Mouse (Mus musculus): Measurements from ENCODE around the gene Lgals2. TPM values are rescaled to one million over a fixed set of nuclear protein-coding genes. Genes with fewer than 3 reads are reported as not detected.
A peak's percentile ranks its signal among the peaks of the same experiment; 100 is the strongest.

Gene Lgals2
- polyA plus RNA-seq, 1 experiment from 2014 or later = 30.0 TPM

GRCm38 (mm10) chr15:78845867-78846266 lies 9.5 kb downstream of the Lgals2 start:
- no peak for ATAC-seq (ENCODE audit: insufficient number of reproducible peaks, insufficient read depth, low FRiP score, low read depth)
- Histone ChIP-seq H3K36me3 (ENCODE audit: control insufficient read depth, insufficient read depth, low read length) (peaks cover 27% of the 10 kb centered on the region; the same call in 1 of the 2 replicates), H3K4me1 (ENCODE audit: control insufficient read depth, insufficient read depth, low read length) (peaks cover 36% of the 10 kb centered on the region)

DNA sequence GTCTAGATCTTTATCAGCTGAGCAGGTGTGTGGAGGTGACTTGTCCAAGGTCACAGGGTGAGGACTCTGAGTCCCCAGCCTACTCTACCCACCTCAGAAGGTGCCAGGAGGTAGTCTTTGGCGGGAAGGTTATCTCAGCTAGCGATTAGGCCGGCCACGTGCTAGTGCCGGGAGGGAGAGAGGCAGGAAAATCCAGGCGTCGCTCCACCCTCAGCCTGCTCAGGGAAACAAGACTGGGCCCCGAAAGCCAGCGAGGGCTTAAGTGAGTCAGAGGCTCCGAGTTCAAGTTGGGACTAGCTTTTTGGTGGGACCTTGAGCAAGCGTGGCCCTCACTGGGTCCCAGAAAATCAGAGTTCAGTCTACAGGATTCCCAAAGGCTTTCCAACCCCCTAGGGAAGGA lies 10.0 kb downstream of the Lgals2 start:
- 47% methylated on average over 11 of the region's 11 CpGs for WGBS
- H3K9me3 ChIP-seq (ENCODE audit: control insufficient read depth, low read depth, low read length) = no peaks in the 10 kb centered on the region
- peak overlapping the region; percentile 91 for H3K27ac ChIP-seq (ENCODE audit: low read length)
- peak overlapping the region; percentile 70; the same call in 1 of the 2 replicates for H3K4me3 ChIP-seq (ENCODE audit: low read depth, low read length)
- peak overlapping the region; percentile 78 for H3K4me2 ChIP-seq (replicated peaks; ENCODE audit: low read depth, low read length)
- peak overlapping the region; percentile 18; the same call in 1 of the 2 replicates for H3K9ac ChIP-seq (replicated peaks; ENCODE audit: low read depth, low read length)
- ATAC-seq (ENCODE audit: insufficient number of reproducible peaks, insufficient read depth, low FRiP score, low read depth) = no peak
- peaks cover 36% of the 10 kb centered on the region for H3K4me1 ChIP-seq (ENCODE audit: control insufficient read depth, insufficient read depth, low read length)
- H3K36me3 ChIP-seq (ENCODE audit: control insufficient read depth, insufficient read depth, low read length) = peaks cover 27% of the 10 kb centered on the region; the same call in 1 of the 2 replicates
- no peaks in the 10 kb centered on the region for H3K27me3 ChIP-seq (ENCODE audit: control insufficient read depth, insufficient read depth, low read length)

More at GRCm38 (mm10) chr15:78845867-78846266, 9.5 kb downstream of the Lgals2 start:
- 63% methylated on average over 8 of the region's 8 CpGs for WGBS
- Histone ChIP-seq H3K4me2 (replicated peaks; ENCODE audit: low read depth, low read length) (peak overlapping the region; percentile 78), H3K4me3 (ENCODE audit: low read depth, low read length) (0 out of 2 replicates have a peak overlapping the region, but pooled peaks have one; percentile 70), H3K9ac (replicated peaks; ENCODE audit: low read depth, low read length) (no peak overlapping the region), H3K9me3 (ENCODE audit: control insufficient read depth, low read depth, low read length) (no peaks in the 10 kb centered on the region), H3K27me3 (ENCODE audit: control insufficient read depth, insufficient read depth, low read length) (no peaks in the 10 kb centered on the region), H3K27ac (ENCODE audit: low read length) (peak overlapping the region; percentile 91)

DNA sequence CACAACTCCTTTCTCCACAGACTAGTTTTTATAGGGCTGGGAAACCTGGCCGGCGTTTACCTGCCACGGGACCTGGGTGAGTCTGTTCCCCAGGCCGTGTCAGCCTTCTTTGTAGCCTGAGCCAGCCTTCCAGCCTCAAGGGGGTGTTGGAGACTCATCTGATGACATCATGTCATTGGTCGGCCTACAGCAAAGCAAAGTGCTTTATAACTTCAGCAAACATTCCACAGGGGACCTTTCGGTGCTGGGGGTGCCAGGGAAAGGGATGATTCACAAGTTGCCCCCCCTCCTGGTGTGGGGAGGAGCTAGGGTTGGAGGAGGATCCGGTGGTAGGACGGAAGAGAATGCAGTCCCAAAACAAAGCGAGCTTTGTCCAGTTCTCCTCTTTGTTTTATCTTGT lies 10.5 kb downstream of the Lgals2 start:
- H3K9ac ChIP-seq (replicated peaks; ENCODE audit: low read depth, low read length) = 0 out of 2 replicates have a peak overlapping the region, but pooled peaks have one; percentile 89
- H3K4me1 ChIP-seq (ENCODE audit: control insufficient read depth, insufficient read depth, low read length) = peaks cover 41% of the 10 kb centered on the region
- H3K27ac ChIP-seq (ENCODE audit: low read length) = peak overlapping the region; percentile 91; the same call in 1 of the 2 replicates
- peak; percentile 28; the same call in 1 of the 2 replicates for ATAC-seq (ENCODE audit: insufficient number of reproducible peaks, insufficient read depth, low FRiP score, low read depth)
- peak overlapping the region; percentile 78 for H3K4me2 ChIP-seq (replicated peaks; ENCODE audit: low read depth, low read length)
- peak overlapping the region; percentile 70 for H3K4me3 ChIP-seq (ENCODE audit: low read depth, low read length)
- no peaks in the 10 kb centered on the region for H3K9me3 ChIP-seq (ENCODE audit: control insufficient read depth, low read depth, low read length)
- 26% methylated on average over 9 of the region's 9 CpGs for WGBS
- peaks cover 27% of the 10 kb centered on the region; the same call in 1 of the 2 replicates for H3K36me3 ChIP-seq (ENCODE audit: control insufficient read depth, insufficient read depth, low read length)
- no peaks in the 10 kb centered on the region for H3K27me3 ChIP-seq (ENCODE audit: control insufficient read depth, insufficient read depth, low read length)

- peak overlapping the region; percentile 89 for H3K9ac ChIP-seq (replicated peaks; ENCODE audit: low read depth, low read length)
- peak overlapping the region; percentile 70 for H3K4me3 ChIP-seq (ENCODE audit: low read depth, low read length)
- peak overlapping the region; percentile 78 for H3K4me2 ChIP-seq (replicated peaks; ENCODE audit: low read depth, low read length)
- H3K36me3 ChIP-seq (ENCODE audit: control insufficient read depth, insufficient read depth, low read length) = peaks cover 18% of the 10 kb centered on the region; the same call in 1 of the 2 replicates
- H3K4me1 ChIP-seq (ENCODE audit: control insufficient read depth, insufficient read depth, low read length) = peaks cover 48% of the 10 kb centered on the region
- H3K27me3 ChIP-seq (ENCODE audit: control insufficient read depth, insufficient read depth, low read length) = no peaks in the 10 kb centered on the region
- 38% methylated on average over 21 of the region's 21 CpGs for WGBS
- H3K9me3 ChIP-seq (ENCODE audit: control insufficient read depth, low read depth, low read length) = no peaks in the 10 kb centered on the region
- ATAC-seq (ENCODE audit: insufficient number of reproducible peaks, insufficient read depth, low FRiP score, low read depth) = no peak
- peak overlapping the region; percentile 91 for H3K27ac ChIP-seq (ENCODE audit: low read length)
Measured at GRCm38 (mm10) chr15:78843581-78844469, 11.5 kb downstream of the Lgals2 start.

DNA sequence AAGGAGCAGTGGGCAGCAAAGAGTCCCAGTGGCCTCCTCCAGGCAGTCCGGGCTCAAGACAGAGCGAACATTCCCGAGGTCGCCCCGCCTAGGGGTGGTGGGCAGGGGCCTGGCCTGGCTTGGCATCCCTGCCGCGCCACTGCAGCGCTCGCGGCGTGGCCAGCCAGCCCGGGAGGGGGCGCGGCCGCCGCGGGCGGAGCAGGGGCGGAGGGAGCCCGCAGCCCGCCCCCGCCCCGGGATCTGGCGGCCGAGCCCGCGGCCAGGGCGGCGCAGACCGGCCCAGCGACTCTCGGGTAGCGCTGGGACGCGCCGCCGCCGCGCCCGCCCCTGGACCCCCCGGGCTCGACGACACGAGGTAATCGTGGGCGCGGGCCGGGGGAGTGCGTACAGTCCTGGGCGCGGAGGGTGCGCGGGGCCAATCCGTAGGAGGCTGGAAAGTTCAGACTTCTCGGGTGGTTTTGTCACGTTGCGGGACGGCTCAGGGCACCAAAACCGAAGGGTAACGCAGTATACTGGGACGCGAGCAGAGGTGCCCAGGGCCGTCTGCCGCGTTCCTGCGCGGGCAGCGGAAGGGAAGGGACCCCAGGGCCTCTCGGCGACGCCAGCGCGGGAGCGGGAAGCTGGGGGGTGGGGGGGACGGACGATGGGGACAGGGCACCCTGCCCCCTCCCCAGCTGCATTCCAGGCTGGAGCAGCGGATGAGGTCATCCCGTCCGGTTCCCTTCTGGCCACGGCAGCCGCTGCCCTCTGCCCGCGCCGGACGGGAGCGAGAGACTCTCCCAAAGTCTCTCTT lies 12.8 kb downstream of the Lgals2 start, which contains the start of gene Cdc42ep1:
Cdc42ep1 (plus strand) TSS at position 254 of the 793 bp plus-strand sequence.
- H3K9ac ChIP-seq (replicated peaks; ENCODE audit: low read depth, low read length) = peak within 1 kb of the TSS; percentile 89
- no peaks in the 10 kb centered on the region for H3K27me3 ChIP-seq (ENCODE audit: control insufficient read depth, insufficient read depth, low read length)
- H3K4me2 ChIP-seq (replicated peaks; ENCODE audit: low read depth, low read length) = peak within 1 kb of the TSS; percentile 78
- no peaks in the 10 kb centered on the region for H3K9me3 ChIP-seq (ENCODE audit: control insufficient read depth, low read depth, low read length)
- H3K4me3 ChIP-seq (ENCODE audit: low read depth, low read length) = peak within 1 kb of the TSS; percentile 70
- peaks cover 7% of the 10 kb centered on the region; the same call in 1 of the 2 replicates for H3K36me3 ChIP-seq (ENCODE audit: control insufficient read depth, insufficient read depth, low read length)
- peak within 1 kb of the TSS; percentile 91 for H3K27ac ChIP-seq (ENCODE audit: low read length)
- peak; percentile 84 for ATAC-seq (ENCODE audit: insufficient number of reproducible peaks, insufficient read depth, low FRiP score, low read depth)
- H3K4me1 ChIP-seq (ENCODE audit: control insufficient read depth, insufficient read depth, low read length) = peaks cover 48% of the 10 kb centered on the region
- under 1% methylated on average over 86 of the region's 86 CpGs for WGBS

DNA sequence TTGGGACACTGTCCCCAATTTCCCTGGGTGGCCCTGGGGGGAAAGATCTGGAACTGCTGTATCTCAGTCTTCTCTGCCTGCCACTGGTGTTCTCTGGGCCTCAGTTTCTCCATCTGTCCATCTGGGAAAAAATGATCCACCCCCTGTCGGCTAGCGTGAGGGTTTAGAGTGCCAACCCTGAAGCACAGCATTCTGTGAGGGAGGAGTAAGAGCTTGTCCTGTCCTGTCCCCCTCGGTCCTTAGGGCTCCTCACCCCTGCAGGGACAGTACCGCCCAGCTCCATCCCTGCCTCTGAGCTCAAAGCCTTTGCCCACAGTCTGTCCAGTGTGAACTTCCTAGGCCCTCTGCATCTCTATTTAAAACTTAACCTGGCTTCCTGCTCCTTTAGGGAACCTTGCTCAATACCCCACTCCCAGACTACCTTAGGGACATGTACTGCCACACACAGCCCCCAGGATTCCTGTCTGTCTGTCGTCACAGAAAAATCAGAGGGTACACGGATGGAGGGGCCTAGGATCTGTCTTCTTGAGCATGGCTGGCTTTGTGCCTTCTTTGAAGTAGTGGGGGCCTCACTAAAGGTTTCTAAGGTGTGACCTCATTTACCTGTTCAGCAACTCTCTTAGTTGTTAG lies 14.1 kb downstream of the Lgals2 start:
- ATAC-seq (ENCODE audit: insufficient number of reproducible peaks, insufficient read depth, low FRiP score, low read depth) = no peak
- no peaks in the 10 kb centered on the region for H3K9me3 ChIP-seq (ENCODE audit: control insufficient read depth, low read depth, low read length)
- H3K27ac ChIP-seq (ENCODE audit: low read length) = no peak overlapping the region
- no peaks in the 10 kb centered on the region for H3K36me3 ChIP-seq (ENCODE audit: control insufficient read depth, insufficient read depth, low read length)
- no peak overlapping the region for H3K4me2 ChIP-seq (replicated peaks; ENCODE audit: low read depth, low read length)
- peaks cover 45% of the 10 kb centered on the region for H3K4me1 ChIP-seq (ENCODE audit: control insufficient read depth, insufficient read depth, low read length)
- H3K4me3 ChIP-seq (ENCODE audit: low read depth, low read length) = no peak overlapping the region
- no peaks in the 10 kb centered on the region for H3K27me3 ChIP-seq (ENCODE audit: control insufficient read depth, insufficient read depth, low read length)
- WGBS = 64% methylated on average over 6 of the region's 6 CpGs
- no peak overlapping the region for H3K9ac ChIP-seq (replicated peaks; ENCODE audit: low read depth, low read length)

DNA sequence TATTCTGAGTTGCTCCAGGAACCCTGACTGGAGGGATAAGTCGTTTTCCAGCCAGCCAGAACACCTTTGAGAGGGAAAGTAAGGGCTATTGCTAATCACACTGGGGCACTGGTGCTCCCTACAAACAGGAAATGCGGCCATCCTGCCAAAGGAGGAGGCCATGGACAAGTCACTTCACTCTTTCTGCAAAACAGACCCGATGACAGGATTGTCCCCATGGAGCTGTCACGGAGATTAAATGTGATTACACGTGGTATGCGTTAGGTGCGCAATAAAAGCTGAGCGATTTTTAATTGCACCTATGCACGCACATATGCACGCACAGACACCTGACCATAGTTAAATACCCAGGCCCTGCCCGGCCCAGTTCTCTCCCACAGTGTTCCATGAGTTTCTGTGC lies 14.6 kb downstream of the Lgals2 start:
- Histone ChIP-seq H3K27ac (ENCODE audit: low read length) (peak overlapping the region; percentile 56; the same call in 1 of the 2 replicates), H3K4me1 (ENCODE audit: control insufficient read depth, insufficient read depth, low read length) (peaks cover 46% of the 10 kb centered on the region), H3K36me3 (ENCODE audit: control insufficient read depth, insufficient read depth, low read length) (no peaks in the 10 kb centered on the region), H3K4me3 (ENCODE audit: low read depth, low read length) (no peak overlapping the region), H3K27me3 (ENCODE audit: control insufficient read depth, insufficient read depth, low read length) (no peaks in the 10 kb centered on the region), H3K9ac (replicated peaks; ENCODE audit: low read depth, low read length) (no peak overlapping the region), H3K4me2 (replicated peaks; ENCODE audit: low read depth, low read length) (no peak overlapping the region), H3K9me3 (ENCODE audit: control insufficient read depth, low read depth, low read length) (no peaks in the 10 kb centered on the region)
- ATAC-seq (ENCODE audit: insufficient number of reproducible peaks, insufficient read depth, low FRiP score, low read depth) = no peak
- 62% methylated on average over 11 of the region's 11 CpGs for WGBS
